Mouse (Mus musculus) Patski (cell line): Measurements from ENCODE around the gene Egfl8. TPM values are rescaled to one million over a fixed set of nuclear protein-coding genes. Genes with fewer than 3 reads are reported as not detected.

Source experiments
- ATAC-seq: fragments of 100-300 bp; one replicate; pipeline ENCODE4 v1.8.0; 2021
- CTCF ChIA-PET: fragments of 350-600 bp; sonication (Branson Sonifier 250); formaldehyde crosslinking; loops from one replicate; lab custom pipeline; 2022; ENCODE audit warnings: inconsistent platforms; lab: Charles Lee
- POLR2A ChIA-PET: fragments of 350-600 bp; sonication (Branson Sonifier 250); formaldehyde crosslinking; loops from one replicate; lab custom pipeline; 2022; ENCODE audit warnings: antibody characterized with exemption, inconsistent platforms; lab: Charles Lee
- DNase-seq: peaks from one replicate; pipeline ENCODE4 v3.0.0-alpha.2; 2011; ENCODE audit warnings: low read depth, low spot score
- H3K27me3 ChIP-seq: fragments of 371-371 bp; one replicate; pipeline ENCODE4 v1.5.1; 2021
- CTCF ChIP-seq: fragments of 100-300 bp; IDR thresholded peaks from one replicate; pipeline ENCODE4 v1.5.1; 2021
- in situ Hi-C: fragments of 300-500 bp; cut with MboI; formaldehyde crosslinking; loops from 3 replicates; pipeline ENCODE4 v1.11.1; 2018; ENCODE audit warnings: low pct_unique_long_range_greater_than_20kb, mixed read lengths
- polyA plus RNA-seq: library from polyadenylated mRNA; unstranded; gene quantifications from one replicate; pipeline ENCODE4 v1.2.3, GENCODE M21; 2021

Egfl8 gene
- polyA plus RNA-seq, 1 experiment from 2014 or later, result 2.5 TPM

DNA sequence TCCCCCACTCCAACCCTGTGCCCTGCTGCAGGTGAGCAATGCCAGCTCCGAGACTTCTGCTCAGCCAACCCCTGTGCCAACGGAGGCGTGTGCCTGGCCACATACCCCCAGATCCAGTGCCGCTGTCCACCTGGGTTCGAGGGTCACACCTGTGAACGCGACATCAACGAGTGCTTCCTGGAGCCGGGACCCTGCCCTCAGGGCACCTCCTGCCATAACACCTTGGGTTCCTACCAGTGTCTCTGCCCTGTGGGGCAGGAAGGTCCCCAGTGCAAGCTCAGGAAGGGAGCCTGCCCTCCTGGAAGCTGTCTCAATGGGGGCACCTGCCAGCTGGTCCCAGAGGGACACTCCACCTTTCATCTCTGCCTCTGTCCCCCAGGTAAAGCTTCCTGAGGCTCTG, 48.5 kb downstream of the Egfl8 start:
- no peak for TF ChIP-seq CTCF
- ChIA-PET POLR2A (no interaction called here), CTCF (interaction anchor here (1.1 kb wide), 1 partner anchor 13 kb away, joined by 3 read pairs; no protein-coding TSS in a partner anchor)
- in situ Hi-C loops, result no loop called here
- H3K27me3 ChIP-seq, result peaks cover 42% of the 10 kb centered on the region
- ATAC-seq, result no peak
- DNase-seq, result no peak

DNA sequence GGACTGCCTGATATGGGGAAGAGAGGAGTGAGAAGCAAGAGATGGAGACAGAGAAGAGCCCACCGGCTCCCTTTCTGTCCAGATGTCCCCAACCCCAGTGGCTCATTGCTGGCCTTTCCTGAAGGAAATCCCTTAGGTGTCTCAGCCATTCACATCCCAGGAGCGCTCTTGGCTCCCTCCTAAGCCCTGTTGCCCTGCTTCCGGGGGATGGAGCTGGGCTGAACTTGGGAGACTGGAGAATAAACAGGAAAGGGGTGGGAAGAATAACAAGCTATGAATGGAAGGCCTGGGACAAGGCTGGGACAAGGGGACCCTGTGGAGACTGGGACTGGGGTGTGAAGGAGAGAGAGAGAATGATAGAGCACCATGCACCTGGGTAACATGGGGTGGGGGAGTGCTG, 51.0 kb downstream of the Egfl8 start:
- peaks cover 42% of the 10 kb centered on the region for H3K27me3 ChIP-seq

GRCm38 (mm10) chr17:34564003-34564421, 51.8 kb downstream of the Egfl8 start, which contains the start of gene Notch4:
Gene Notch4 (plus strand): TSS chr17:34564268.
- H3K27me3 ChIP-seq, result peaks cover 40% of the 10 kb centered on the region
- no peak for TF ChIP-seq CTCF
- no peak for DNase-seq
- ChIA-PET CTCF (no interaction called here), POLR2A (interaction anchor here (0.7 kb wide), 1 partner anchor 652 kb away, joined by 5 read pairs; no protein-coding TSS in a partner anchor)
- in situ Hi-C loops, result no loop called here
- ATAC-seq, result no peak

More for the DNA sequence above, 51.0 kb downstream of the Egfl8 start:
- ChIA-PET POLR2A (no interaction called here), CTCF (interaction anchor here (1.0 kb wide), 1 partner anchor 9 kb away, joined by 4 read pairs; no protein-coding TSS in a partner anchor)
- in situ Hi-C loops, result no loop called here
- DNase-seq, result no peak
- no peak for ATAC-seq
- TF ChIP-seq CTCF, result no peak

DNA sequence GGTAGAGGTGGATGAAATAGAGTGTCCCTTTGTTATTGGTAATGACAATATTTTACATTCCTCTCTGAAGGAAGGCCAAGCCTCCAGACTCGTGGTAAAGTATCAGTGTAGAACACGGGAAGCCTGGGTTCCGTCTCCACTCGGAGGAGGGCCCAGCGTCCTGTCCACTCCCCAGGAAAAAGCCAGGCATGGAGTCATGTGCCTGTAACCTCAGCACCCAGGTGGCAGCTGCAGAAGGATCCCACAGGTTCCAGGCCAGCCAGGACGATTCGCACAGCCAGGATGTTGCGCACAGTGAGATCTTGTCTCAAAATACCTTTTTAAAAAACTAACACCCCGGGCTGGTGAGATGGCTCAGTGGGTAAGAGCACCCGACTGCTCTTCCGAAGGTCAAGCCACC, 52.4 kb downstream of the Egfl8 start:
- DNase-seq (no peak), ATAC-seq (no peak)
- no peak for TF ChIP-seq CTCF
- POLR2A ChIA-PET, result no interaction called here
- peaks cover 35% of the 10 kb centered on the region for H3K27me3 ChIP-seq
- in situ Hi-C loops, result no loop called here
- CTCF ChIA-PET, result no interaction called here

Other genes with a start within 250 kb of the Egfl8 start
- not detected for gene Btnl1, start 238.8 kb downstream of the Egfl8 start, polyA plus RNA-seq
- not detected for gene BC051142, start 217.2 kb downstream of the Egfl8 start, polyA plus RNA-seq
- gene Btnl4, start 138.7 kb downstream of the Egfl8 start, polyA plus RNA-seq, result not detected
- not detected for gene Btnl6, start 98.6 kb downstream of the Egfl8 start, polyA plus RNA-seq
- 0.87 TPM for gene Notch4, start 51.7 kb downstream of the Egfl8 start, polyA plus RNA-seq
- gene Gpsm3, start 26.2 kb downstream of the Egfl8 start, polyA plus RNA-seq, result 0.35 TPM
- gene Pbx2, start 24.7 kb downstream of the Egfl8 start, polyA plus RNA-seq, result 59.7 TPM
- 1.2 TPM for gene Ager, start 18.1 kb downstream of the Egfl8 start, polyA plus RNA-seq
- gene Rnf5, start 12.3 kb downstream of the Egfl8 start, polyA plus RNA-seq, result 69.1 TPM
- 128 TPM for gene Agpat1, start 11.7 kb downstream of the Egfl8 start, polyA plus RNA-seq
- gene Ppt2, start 12.5 kb upstream of the Egfl8 start, polyA plus RNA-seq, result 108 TPM
- 6.7 TPM for gene Prrt1, start 13.6 kb upstream of the Egfl8 start, polyA plus RNA-seq
- 22.5 TPM for gene Fkbpl, start 28.8 kb upstream of the Egfl8 start, polyA plus RNA-seq
- 88.4 TPM for gene Atf6b, start 31.2 kb upstream of the Egfl8 start, polyA plus RNA-seq
- gene Tnxb, start 54.6 kb upstream of the Egfl8 start, polyA plus RNA-seq, result 0.50 TPM
- gene C4b, start 127.9 kb upstream of the Egfl8 start, polyA plus RNA-seq, result 1.1 TPM
- not detected for gene Cyp21a1, start 188.6 kb upstream of the Egfl8 start, polyA plus RNA-seq
- 50.8 TPM for gene Stk19, start 221.0 kb upstream of the Egfl8 start, polyA plus RNA-seq
- gene Dxo, start 221.0 kb upstream of the Egfl8 start, polyA plus RNA-seq, result 34.4 TPM
- gene Skiv2l, start 234.2 kb upstream of the Egfl8 start, polyA plus RNA-seq, result 69.3 TPM
- 73.2 TPM for gene Nelfe, start 234.4 kb upstream of the Egfl8 start, polyA plus RNA-seq
- gene Cfb, start 246.5 kb upstream of the Egfl8 start, polyA plus RNA-seq, result 3.1 TPM